Mouse (Mus musculus) kidney, adult 2 months (tissue): ENCODE measurements around the gene Mllt6.

Source experiments
- CTCF ChIP-seq: fragments of 200-500 bp; conservative IDR thresholded peaks from 2 replicates; pipeline ENCODE4 v1.5.1; 2011; ENCODE audit warnings: low read depth, mild to moderate bottlenecking, control low read depth, low read length, moderate library complexity, mixed read lengths; ENCODE audit not compliant: insufficient read depth, insufficient read length
- POLR2A ChIP-seq: fragments of 200-500 bp; IDR thresholded peaks from one replicate; pipeline ENCODE4 v1.6.1; 2011; ENCODE audit warnings: low read depth, low read length, control low read depth

DNA sequence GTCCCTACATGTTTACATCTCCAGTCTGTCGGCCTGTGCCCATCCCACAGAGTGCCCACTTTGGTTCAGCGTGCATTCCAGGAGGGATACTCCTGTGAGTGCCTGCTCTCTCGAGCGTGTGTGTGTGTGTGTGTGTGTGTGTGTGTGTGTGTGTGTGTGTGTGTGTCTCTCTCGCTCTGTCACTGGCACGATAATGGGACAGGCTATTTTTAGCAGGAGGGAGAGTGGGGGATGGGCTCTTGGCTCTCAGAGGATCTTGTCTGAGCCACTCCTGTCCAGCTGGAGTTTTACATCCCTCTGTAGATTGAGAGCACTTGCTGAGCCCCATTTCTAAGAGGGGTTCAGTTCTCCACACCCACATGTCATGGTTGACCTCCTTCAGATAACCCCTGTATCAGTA lies 6.6 kb downstream of the Mllt6 start:
- no peak for TF ChIP-seq CTCF
- no peak for TF ChIP-seq POLR2A
